Mouse (Mus musculus) heart, embryonic 16.5 days (tissue): ENCODE results near the gene Shisa5. TPM values are rescaled to one million over a fixed set of nuclear protein-coding genes. Genes with fewer than 3 reads are reported as not detected.

ENCODE experiments used
- ATAC-seq: fragments of 200-750 bp; cut with Nextera tagmentation; replicated peaks from 2 replicates; pipeline ENCODE4 v1.8.0; 2017; ENCODE audit warnings: moderate number of reproducible peaks; ENCODE audit not compliant: insufficient read depth, low FRiP score; ENCODE audit errors: extremely low read depth
- H3K27ac ChIP-seq: fragments of 300-500 bp; sonication (generic); 2 replicates; pipeline ENCODE4 v1.5.1; 2014; ENCODE audit warnings: mild to moderate bottlenecking, low read length, control low read depth, moderate library complexity
- H3K27me3 ChIP-seq: fragments of 300-500 bp; sonication (generic); 2 replicates; pipeline ENCODE4 v1.6.1; 2014; ENCODE audit warnings: low read length, mixed read lengths; ENCODE audit not compliant: control insufficient read depth, insufficient read depth
- H3K36me3 ChIP-seq: fragments of 300-500 bp; sonication (generic); 2 replicates; pipeline ENCODE4 v1.6.1; 2014; ENCODE audit not compliant: control insufficient read depth, insufficient read depth
- H3K4me1 ChIP-seq: fragments of 300-500 bp; sonication (generic); 2 replicates; pipeline ENCODE4 v1.6.1; 2014; ENCODE audit warnings: low read length, mixed read lengths; ENCODE audit not compliant: control insufficient read depth, insufficient read depth
- H3K4me2 ChIP-seq: fragments of 300-500 bp; sonication (generic); 2 replicates; pipeline ENCODE4 v1.6.1; 2014; ENCODE audit warnings: low read depth, mild to moderate bottlenecking, control low read depth, low read length
- H3K4me3 ChIP-seq: fragments of 300-500 bp; sonication (generic); 2 replicates; pipeline ENCODE4 v1.5.1; 2014; ENCODE audit warnings: mild to moderate bottlenecking, control low read depth, low read length
- H3K9ac ChIP-seq: fragments of 300-500 bp; sonication (generic); 2 replicates; pipeline ENCODE4 v1.6.1; 2014; ENCODE audit warnings: low read length, control low read depth
- H3K9me3 ChIP-seq: fragments of 300-500 bp; sonication (generic); replicated peaks from 2 replicates; pipeline ENCODE4 v1.6.1; 2016; ENCODE audit warnings: low read length; ENCODE audit not compliant: control insufficient read depth
- WGBS: fragments of 180-500 bp; shearing (Covaris S2); extraction: QIAGEN DNeasy Blood & Tissue Kit; methylation state at CpG from one replicate; pipeline ENCODE4 v1.1.7; 2014; 5-methylcytosine and 5-hydroxymethylcytosine counted together
- polyA plus RNA-seq: library from polyadenylated mRNA; unstranded; fragments of >200 nt; fragmentation: Nextera tagmentation; extraction: Ambion mirVana; gene quantifications from 2 replicates; pipeline ENCODE4 v1.2.1, GENCODE M21; 2015

The Shisa5 gene
- polyA plus RNA-seq, 1 experiment from 2014 or later: 84.5 TPM

- H3K9me3 ChIP-seq: no peaks in the 10 kb centered on the region
- H3K9ac ChIP-seq: peak overlapping the region; percentile 89
- peak overlapping the region; percentile 3 for H3K4me3 ChIP-seq
- H3K36me3 ChIP-seq: peaks cover 8% of the 10 kb centered on the region; the same call in 1 of the 2 replicates
- ATAC-seq: no peak
- 67% methylated on average over 8 of the region's 8 CpGs for WGBS
- peak overlapping the region; percentile 81 for H3K4me2 ChIP-seq
- H3K27me3 ChIP-seq: no peaks in the 10 kb centered on the region
- peaks cover 67% of the 10 kb centered on the region for H3K4me1 ChIP-seq
- H3K27ac ChIP-seq: peak overlapping the region; percentile 97
Observed at GRCm38 (mm10) chr9:109098366-109098765, 60.0 kb downstream of the Shisa5 start.

GRCm38 (mm10) chr9:109098969-109099368 lies 60.6 kb downstream of the Shisa5 start:
- Histone ChIP-seq H3K4me1 (peaks cover 62% of the 10 kb centered on the region), H3K36me3 (peaks cover 8% of the 10 kb centered on the region; the same call in 1 of the 2 replicates), H3K4me3 (peak overlapping the region; percentile 36), H3K9ac (peak overlapping the region; percentile 89), H3K9me3 (no peaks in the 10 kb centered on the region), H3K27me3 (no peaks in the 10 kb centered on the region), H3K27ac (peak overlapping the region; percentile 97), H3K4me2 (peak overlapping the region; percentile 81)
- ATAC-seq: peak; percentile 73
- 12% methylated on average over 6 of the region's 6 CpGs for WGBS

- no peaks in the 10 kb centered on the region for H3K27me3 ChIP-seq
- ATAC-seq: no peak
- 84% methylated on average over 20 of the region's 20 CpGs for WGBS
- H3K9ac ChIP-seq: peak overlapping the region; percentile 89; the same call in 1 of the 2 replicates
- H3K27ac ChIP-seq: no peak overlapping the region
- no peak overlapping the region for H3K4me3 ChIP-seq
- no peaks in the 10 kb centered on the region for H3K9me3 ChIP-seq
- H3K4me2 ChIP-seq: no peak overlapping the region
- peaks cover 64% of the 10 kb centered on the region for H3K4me1 ChIP-seq
- peaks cover 11% of the 10 kb centered on the region; the same call in 1 of the 2 replicates for H3K36me3 ChIP-seq
Observed at GRCm38 (mm10) chr9:109100307-109100928, 62.1 kb downstream of the Shisa5 start.

- Histone ChIP-seq H3K9me3 (no peaks in the 10 kb centered on the region), H3K27ac (no peak overlapping the region), H3K4me1 (peaks cover 59% of the 10 kb centered on the region), H3K27me3 (no peaks in the 10 kb centered on the region), H3K36me3 (peaks cover 26% of the 10 kb centered on the region), H3K9ac (no peak overlapping the region), H3K4me2 (no peak overlapping the region), H3K4me3 (no peak overlapping the region)
- no peak for ATAC-seq
- 91% methylated on average over 5 of the region's 5 CpGs for WGBS
Observed at GRCm38 (mm10) chr9:109101933-109102445, 63.6 kb downstream of the Shisa5 start.

- Histone ChIP-seq H3K9me3 (no peaks in the 10 kb centered on the region), H3K27ac (peak overlapping the region; percentile 39; the same call in 1 of the 2 replicates), H3K4me1 (peaks cover 54% of the 10 kb centered on the region), H3K9ac (peak overlapping the region; percentile 28; the same call in 1 of the 2 replicates), H3K4me3 (no peak overlapping the region), H3K27me3 (no peaks in the 10 kb centered on the region), H3K36me3 (peaks cover 28% of the 10 kb centered on the region), H3K4me2 (no peak overlapping the region)
- WGBS: 78% methylated on average over 3 of the region's 3 CpGs
- ATAC-seq: no peak
Observed at GRCm38 (mm10) chr9:109102541-109102940, 64.2 kb downstream of the Shisa5 start.

- no peaks in the 10 kb centered on the region for H3K9me3 ChIP-seq
- no peak for ATAC-seq
- H3K4me3 ChIP-seq: no peak overlapping the region
- H3K4me1 ChIP-seq: peaks cover 48% of the 10 kb centered on the region
- H3K27ac ChIP-seq: peak overlapping the region; percentile 39; the same call in 1 of the 2 replicates
- WGBS: 50% methylated on average over 7 of the region's 7 CpGs
- H3K36me3 ChIP-seq: peaks cover 32% of the 10 kb centered on the region
- no peak overlapping the region for H3K4me2 ChIP-seq
- no peaks in the 10 kb centered on the region for H3K27me3 ChIP-seq
- 0 out of 2 replicates have a peak overlapping the region, but pooled peaks have one; percentile 28 for H3K9ac ChIP-seq
Observed at GRCm38 (mm10) chr9:109103250-109103649, 64.9 kb downstream of the Shisa5 start.

GRCm38 (mm10) chr9:109104083-109104482 lies 65.7 kb downstream of the Shisa5 start:
- WGBS: 94% methylated on average over 9 of the region's 9 CpGs
- no peak overlapping the region for H3K9ac ChIP-seq
- H3K36me3 ChIP-seq: peaks cover 35% of the 10 kb centered on the region
- no peak overlapping the region for H3K4me2 ChIP-seq
- H3K27me3 ChIP-seq: no peaks in the 10 kb centered on the region
- no peak for ATAC-seq
- no peaks in the 10 kb centered on the region for H3K9me3 ChIP-seq
- peaks cover 41% of the 10 kb centered on the region for H3K4me1 ChIP-seq
- no peak overlapping the region for H3K27ac ChIP-seq
- H3K4me3 ChIP-seq: no peak overlapping the region

- Histone ChIP-seq H3K4me3 (no peak overlapping the region), H3K27me3 (no peaks in the 10 kb centered on the region), H3K9ac (peak overlapping the region; percentile 34; the same call in 1 of the 2 replicates), H3K9me3 (no peaks in the 10 kb centered on the region), H3K4me1 (peaks cover 32% of the 10 kb centered on the region), H3K36me3 (peaks cover 41% of the 10 kb centered on the region), H3K4me2 (no peak overlapping the region), H3K27ac (peak overlapping the region; percentile 32; the same call in 1 of the 2 replicates)
- 51% methylated on average over 12 of the region's 12 CpGs for whole genome bisulfite sequencing
- peak; percentile 46; the same call in 1 of the 2 replicates for ATAC-seq
Observed at GRCm38 (mm10) chr9:109105011-109105410, 66.6 kb downstream of the Shisa5 start.

GRCm38 (mm10) chr9:109105648-109106047 lies 67.3 kb downstream of the Shisa5 start:
- 0 out of 2 replicates have a peak overlapping the region, but pooled peaks have one; percentile 12 for H3K9ac ChIP-seq
- H3K36me3 ChIP-seq: peaks cover 46% of the 10 kb centered on the region
- H3K4me2 ChIP-seq: no peak overlapping the region
- H3K27me3 ChIP-seq: no peaks in the 10 kb centered on the region
- no peak overlapping the region for H3K27ac ChIP-seq
- H3K4me3 ChIP-seq: no peak overlapping the region
- H3K9me3 ChIP-seq: no peaks in the 10 kb centered on the region
- H3K4me1 ChIP-seq: peaks cover 28% of the 10 kb centered on the region
- 86% methylated on average over 12 of the region's 12 CpGs for WGBS
- ATAC-seq: no peak
